Mouse (Mus musculus): ENCODE data around the gene Fancd2os. TPM values are rescaled to one million over a fixed set of nuclear protein-coding genes. Genes with fewer than 3 reads are reported as not detected.

Fancd2os gene
- polyA plus RNA-seq (2012; rRNA removed), result not detected in 2 replicates

GRCm38 (mm10) chr6:113600543-113601139 lies at the start of gene Fancd2os:
Gene Fancd2os (minus strand): TSS chr6:113600715.

GRCm38 (mm10) chr6:113638302-113639040 lies 38.0 kb upstream of the Fancd2os start, which contains the start of gene Irak2:
Gene Irak2 (plus strand): TSS chr6:113638467.

GRCm38 (mm10) chr6:113623941-113624751 lies 23.6 kb upstream of the Fancd2os start, which contains the start of gene Vhl:
Gene Vhl (plus strand): TSS chr6:113623959.

GRCm38 (mm10) chr6:113604432-113605223 lies 4.1 kb upstream of the Fancd2os start, which contains the start of gene Brk1:
Gene Brk1 (plus strand): TSS chr6:113604772.

Other genes starting within 250 kb of the Fancd2os start
- 8.7 and 11.1 TPM in 2 replicates for gene Tada3, start 222.8 kb downstream of the Fancd2os start, polyA plus RNA-seq (2012; rRNA removed)
- 41.2 and 47.5 TPM in 2 replicates for gene Arpc4, start 222.6 kb downstream of the Fancd2os start, polyA plus RNA-seq (2012; rRNA removed)
- gene Ttll3, start 211.5 kb downstream of the Fancd2os start, polyA plus RNA-seq (2012; rRNA removed), result 5.5 and 6.9 TPM in 2 replicates
- gene Rpusd3, start 181.4 kb downstream of the Fancd2os start, polyA plus RNA-seq (2012; rRNA removed), result 27.0 and 55.6 TPM in 2 replicates
- gene Cidec, start 165.0 kb downstream of the Fancd2os start, polyA plus RNA-seq (2012; rRNA removed), result 36.8 and 48.6 TPM in 2 replicates
- 31.7 and 33.8 TPM in 2 replicates for gene Jagn1, start 158.1 kb downstream of the Fancd2os start, polyA plus RNA-seq (2012; rRNA removed)
- gene Il17re, start 142.2 kb downstream of the Fancd2os start, polyA plus RNA-seq (2012; rRNA removed), result 44.5 and 106 TPM in 2 replicates
- 212 and 257 TPM in 2 replicates for gene Il17rc, start 129.3 kb downstream of the Fancd2os start, polyA plus RNA-seq (2012; rRNA removed)
- 6.5 and 8.5 TPM in 2 replicates for gene Creld1, start 117.4 kb downstream of the Fancd2os start, polyA plus RNA-seq (2012; rRNA removed)
- gene Prrt3, start 98.8 kb downstream of the Fancd2os start, polyA plus RNA-seq (2012; rRNA removed), result 0.10 TPM in 1 of 2 replicates, not detected in the other
- 12.8 and 13.2 TPM in 2 replicates for gene Emc3, start 69.1 kb downstream of the Fancd2os start, polyA plus RNA-seq (2012; rRNA removed)
- gene Fancd2, start 69.0 kb downstream of the Fancd2os start, polyA plus RNA-seq (2012; rRNA removed), result 0.50 and 0.67 TPM in 2 replicates
- gene Brk1, start 4.1 kb upstream of the Fancd2os start, polyA plus RNA-seq (2012; rRNA removed), result 58.4 and 60.6 TPM in 2 replicates
- 5.0 and 5.8 TPM in 2 replicates for gene Vhl, start 23.2 kb upstream of the Fancd2os start, polyA plus RNA-seq (2012; rRNA removed)
- 13.4 and 15.3 TPM in 2 replicates for gene Irak2, start 37.8 kb upstream of the Fancd2os start, polyA plus RNA-seq (2012; rRNA removed)
- gene Tatdn2, start 96.3 kb upstream of the Fancd2os start, polyA plus RNA-seq (2012; rRNA removed), result 12.2 and 12.3 TPM in 2 replicates
- gene Ghrl, start 119.2 kb upstream of the Fancd2os start, polyA plus RNA-seq (2012; rRNA removed), result 849 and 1,043 TPM in 2 replicates
- 46.6 and 54.0 TPM in 2 replicates for gene Sec13, start 140.0 kb upstream of the Fancd2os start, polyA plus RNA-seq (2012; rRNA removed)

All from stomach, adult 2 months (tissue).